Mouse (Mus musculus): ENCODE measurements around the gene Hspa12b. TPM values are rescaled to one million over a fixed set of nuclear protein-coding genes. Genes with fewer than 3 reads are reported as not detected.

Gene Hspa12b
- polyA plus RNA-seq, 1 experiment = 8.0 TPM

GRCm38 (mm10) chr2:131156987-131157386 is 29.9 kb downstream of the Hspa12b start:
- no peaks in the 10 kb centered on the region for H3K27me3 ChIP-seq (ENCODE audit: control insufficient read depth, insufficient read depth, low read length)
- H3K27ac ChIP-seq (ENCODE audit: insufficient read depth, low read length) = no peak overlapping the region
- no peaks in the 10 kb centered on the region for H3K4me1 ChIP-seq (ENCODE audit: control insufficient read depth, insufficient read depth, low read length)
- no peak for TF ChIP-seq POLR2A (IDR thresholded peaks at IDR 0.05; ENCODE audit: borderline replicate concordance, insufficient read depth, low read length)
- no peak for TF ChIP-seq CTCF (IDR thresholded peaks at IDR 0.05; ENCODE audit: borderline replicate concordance, insufficient read depth, low read depth, low read length)
- no peak for DNase-seq
- WGBS = 94% methylated on average over 7 of the region's 7 CpGs
- H3K4me3 ChIP-seq (replicated peaks; ENCODE audit: insufficient read depth, low read depth, low read length) = no peak overlapping the region

- TF ChIP-seq CTCF (IDR thresholded peaks at IDR 0.05; ENCODE audit: borderline replicate concordance, insufficient read depth, low read depth, low read length) (no peak), POLR2A (IDR thresholded peaks at IDR 0.05; ENCODE audit: borderline replicate concordance, insufficient read depth, low read length) (no peak)
- no peak for DNase-seq
- Histone ChIP-seq H3K27ac (ENCODE audit: insufficient read depth, low read length) (no peak overlapping the region), H3K27me3 (ENCODE audit: control insufficient read depth, insufficient read depth, low read length) (no peaks in the 10 kb centered on the region), H3K4me1 (ENCODE audit: control insufficient read depth, insufficient read depth, low read length) (no peaks in the 10 kb centered on the region), H3K4me3 (replicated peaks; ENCODE audit: insufficient read depth, low read depth, low read length) (peak overlapping the region; percentile 71)
- WGBS = 0% methylated on average over 18 of the region's 18 CpGs
These were observed 32.4 kb downstream of the Hspa12b start for GRCm38 (mm10) chr2:131159491-131159910.

- Histone ChIP-seq H3K27me3 (ENCODE audit: control insufficient read depth, insufficient read depth, low read length) (no peaks in the 10 kb centered on the region), H3K4me3 (replicated peaks; ENCODE audit: insufficient read depth, low read depth, low read length) (peak within 1 kb of the TSS; percentile 79), H3K4me1 (ENCODE audit: control insufficient read depth, insufficient read depth, low read length) (no peaks in the 10 kb centered on the region), H3K27ac (ENCODE audit: insufficient read depth, low read length) (peak within 1 kb of the TSS; percentile 30; the same call in 1 of the 2 replicates)
- TF ChIP-seq CTCF (IDR thresholded peaks at IDR 0.05; ENCODE audit: borderline replicate concordance, insufficient read depth, low read depth, low read length) = no peak
- peak; percentile 99 for TF ChIP-seq POLR2A (IDR thresholded peaks at IDR 0.05; ENCODE audit: borderline replicate concordance, insufficient read depth, low read length)
- peak; percentile 95 to 97 for DNase-seq
- WGBS = under 1% methylated on average over 54 of the region's 54 CpGs
These were observed 33.0 kb downstream of the Hspa12b start, which contains the start of gene 1700037H04Rik for GRCm38 (mm10) chr2:131159938-131160581. Gene 1700037H04Rik, minus strand, starts transcription at chr2:131160081.

GRCm38 (mm10) chr2:131160671-131161111 is 33.6 kb downstream of the Hspa12b start:
- Histone ChIP-seq H3K27me3 (ENCODE audit: control insufficient read depth, insufficient read depth, low read length) (no peaks in the 10 kb centered on the region), H3K4me1 (ENCODE audit: control insufficient read depth, insufficient read depth, low read length) (no peaks in the 10 kb centered on the region), H3K4me3 (replicated peaks; ENCODE audit: insufficient read depth, low read depth, low read length) (peak overlapping the region; percentile 79), H3K27ac (ENCODE audit: insufficient read depth, low read length) (no peak overlapping the region)
- 1% methylated on average over 17 of the region's 17 CpGs for WGBS
- DNase-seq = no peak
- TF ChIP-seq CTCF (IDR thresholded peaks at IDR 0.05; ENCODE audit: borderline replicate concordance, insufficient read depth, low read depth, low read length) (no peak), POLR2A (IDR thresholded peaks at IDR 0.05; ENCODE audit: borderline replicate concordance, insufficient read depth, low read length) (no peak)

GRCm38 (mm10) chr2:131163924-131164323 is 36.8 kb downstream of the Hspa12b start:
- Histone ChIP-seq H3K4me3 (replicated peaks; ENCODE audit: insufficient read depth, low read depth, low read length) (no peak overlapping the region), H3K27me3 (ENCODE audit: control insufficient read depth, insufficient read depth, low read length) (no peaks in the 10 kb centered on the region), H3K27ac (ENCODE audit: insufficient read depth, low read length) (no peak overlapping the region), H3K4me1 (ENCODE audit: control insufficient read depth, insufficient read depth, low read length) (no peaks in the 10 kb centered on the region)
- TF ChIP-seq POLR2A (IDR thresholded peaks at IDR 0.05; ENCODE audit: borderline replicate concordance, insufficient read depth, low read length) = no peak
- no peak for TF ChIP-seq CTCF (IDR thresholded peaks at IDR 0.05; ENCODE audit: borderline replicate concordance, insufficient read depth, low read depth, low read length)
- no peak for DNase-seq
- 85% methylated on average over 7 of the region's 7 CpGs for WGBS

- Histone ChIP-seq H3K4me3 (replicated peaks; ENCODE audit: insufficient read depth, low read depth, low read length) (no peak overlapping the region), H3K27ac (ENCODE audit: insufficient read depth, low read length) (no peak overlapping the region), H3K4me1 (ENCODE audit: control insufficient read depth, insufficient read depth, low read length) (no peaks in the 10 kb centered on the region), H3K27me3 (ENCODE audit: control insufficient read depth, insufficient read depth, low read length) (no peaks in the 10 kb centered on the region)
- 90% methylated on average over 2 of the region's 2 CpGs for WGBS
- DNase-seq = no peak
- no peak for TF ChIP-seq POLR2A (IDR thresholded peaks at IDR 0.05; ENCODE audit: borderline replicate concordance, insufficient read depth, low read length)
- no peak for TF ChIP-seq CTCF (IDR thresholded peaks at IDR 0.05; ENCODE audit: borderline replicate concordance, insufficient read depth, low read depth, low read length)
These were observed 39.1 kb downstream of the Hspa12b start for GRCm38 (mm10) chr2:131166172-131166571.

GRCm38 (mm10) chr2:131167984-131168383 is 40.9 kb downstream of the Hspa12b start:
- no peaks in the 10 kb centered on the region for H3K4me1 ChIP-seq (ENCODE audit: control insufficient read depth, insufficient read depth, low read length)
- TF ChIP-seq POLR2A (IDR thresholded peaks at IDR 0.05; ENCODE audit: borderline replicate concordance, insufficient read depth, low read length) = no peak
- TF ChIP-seq CTCF (IDR thresholded peaks at IDR 0.05; ENCODE audit: borderline replicate concordance, insufficient read depth, low read depth, low read length) = no peak
- DNase-seq = no peak
- H3K4me3 ChIP-seq (replicated peaks; ENCODE audit: insufficient read depth, low read depth, low read length) = no peak overlapping the region
- WGBS = 82% methylated on average over 6 of the region's 6 CpGs
- no peaks in the 10 kb centered on the region for H3K27me3 ChIP-seq (ENCODE audit: control insufficient read depth, insufficient read depth, low read length)
- H3K27ac ChIP-seq (ENCODE audit: insufficient read depth, low read length) = no peak overlapping the region

GRCm38 (mm10) chr2:131168914-131169313 is 41.8 kb downstream of the Hspa12b start:
- TF ChIP-seq POLR2A (IDR thresholded peaks at IDR 0.05; ENCODE audit: borderline replicate concordance, insufficient read depth, low read length) (no peak), CTCF (IDR thresholded peaks at IDR 0.05; ENCODE audit: borderline replicate concordance, insufficient read depth, low read depth, low read length) (no peak)
- no peak overlapping the region for H3K27ac ChIP-seq (ENCODE audit: insufficient read depth, low read length)
- 92% methylated on average over 1 of the region's 1 CpGs for WGBS
- H3K27me3 ChIP-seq (ENCODE audit: control insufficient read depth, insufficient read depth, low read length) = no peaks in the 10 kb centered on the region
- no peak for DNase-seq
- H3K4me3 ChIP-seq (replicated peaks; ENCODE audit: insufficient read depth, low read depth, low read length) = no peak overlapping the region
- H3K4me1 ChIP-seq (ENCODE audit: control insufficient read depth, insufficient read depth, low read length) = no peaks in the 10 kb centered on the region

All from cerebellum, adult 2 months (tissue).